Mouse (Mus musculus): ENCODE results near the gene Dnah3. TPM values are rescaled to one million over a fixed set of nuclear protein-coding genes. Genes with fewer than 3 reads are reported as not detected.
A peak's percentile ranks its signal among the peaks of the same experiment; 100 is the strongest.

Gene Dnah3
- polyA plus RNA-seq, 1 experiment from 2014 or later, result not detected

DNA sequence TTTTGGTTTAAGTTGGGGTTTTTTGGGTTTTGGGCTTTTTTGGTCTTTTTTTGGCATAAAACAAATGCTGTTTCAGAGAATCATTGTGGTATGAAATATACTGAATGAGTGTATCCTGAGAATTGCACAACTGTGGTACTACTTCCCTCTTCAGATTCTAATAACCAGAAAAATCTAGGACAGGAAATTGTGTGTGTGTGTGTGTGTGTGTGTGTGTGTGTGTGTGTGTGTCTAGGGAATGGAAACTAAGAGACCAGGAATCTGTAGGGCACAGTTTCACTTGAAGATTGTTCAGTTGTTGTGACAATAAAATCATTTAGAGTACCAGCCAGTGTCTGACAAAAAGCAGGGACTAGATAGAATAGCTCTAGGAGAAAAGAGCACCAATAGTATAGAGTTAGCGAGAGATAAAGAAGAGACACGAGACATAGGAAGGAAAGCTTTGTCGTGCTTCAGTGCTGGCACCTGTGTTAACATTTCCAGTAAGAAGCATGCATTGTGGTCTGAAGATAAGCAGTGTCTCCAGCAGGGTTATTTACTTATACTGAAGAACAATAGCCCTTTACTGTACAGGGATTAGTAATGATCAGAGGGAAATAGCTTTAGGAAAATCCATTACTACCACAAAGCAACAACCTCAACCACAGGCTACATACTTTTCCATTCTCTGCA is 195.6 kb downstream of the Dnah3 start:
- Histone ChIP-seq H3K4me2 (ENCODE audit: low read depth, low read length) (no peak overlapping the region), H3K27ac (ENCODE audit: low read length) (no peak overlapping the region), H3K4me1 (ENCODE audit: control insufficient read depth, low read depth, low read length) (peaks cover 16% of the 10 kb centered on the region), H3K36me3 (ENCODE audit: control insufficient read depth, insufficient read depth) (no peaks in the 10 kb centered on the region), H3K27me3 (ENCODE audit: control insufficient read depth, insufficient read depth, low read depth, low read length) (no peaks in the 10 kb centered on the region), H3K9ac (ENCODE audit: low read depth, low read length) (no peak overlapping the region), H3K4me3 (ENCODE audit: low read depth, low read length) (no peak overlapping the region), H3K9me3 (replicated peaks; ENCODE audit: control insufficient read depth, low read length) (no peaks in the 10 kb centered on the region)
- no peak for ATAC-seq (ENCODE audit: low read depth)
- WGBS (ENCODE audit: insufficient replicate concordance), result 19% methylated on average over 3 of the region's 3 CpGs

DNA sequence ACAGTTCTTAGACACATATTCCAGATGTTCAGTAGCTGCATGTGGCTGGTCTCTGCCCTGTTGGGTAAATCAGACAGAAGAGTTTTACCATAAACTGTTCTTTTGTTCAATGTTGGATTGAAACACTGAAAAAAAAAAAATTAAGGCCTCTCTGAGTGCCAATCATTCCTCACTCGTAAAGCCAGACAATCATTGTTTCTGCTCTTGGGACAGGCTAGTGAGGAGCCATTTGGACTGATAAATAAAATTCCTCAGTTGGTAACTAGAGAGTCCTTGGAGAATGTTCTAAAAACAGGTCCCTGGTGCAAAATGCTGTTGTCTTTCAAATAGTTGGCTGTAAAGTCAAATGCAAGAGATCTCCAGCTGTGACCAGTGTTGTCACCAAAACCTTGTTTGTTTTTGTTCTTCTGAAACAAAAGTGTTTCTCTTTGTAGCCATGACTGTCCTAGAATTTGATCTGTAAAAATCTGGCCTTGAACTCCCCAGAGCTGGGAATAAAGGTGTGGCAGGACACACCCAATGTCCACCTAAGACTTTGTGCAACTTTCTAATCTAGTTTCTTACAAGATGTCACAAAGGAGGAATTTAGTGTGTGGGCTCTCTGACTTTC is 196.7 kb downstream of the Dnah3 start:
- Histone ChIP-seq H3K4me2 (ENCODE audit: low read depth, low read length) (no peak overlapping the region), H3K27ac (ENCODE audit: low read length) (no peak overlapping the region), H3K36me3 (ENCODE audit: control insufficient read depth, insufficient read depth) (no peaks in the 10 kb centered on the region), H3K27me3 (ENCODE audit: control insufficient read depth, insufficient read depth, low read depth, low read length) (no peaks in the 10 kb centered on the region), H3K9me3 (replicated peaks; ENCODE audit: control insufficient read depth, low read length) (no peaks in the 10 kb centered on the region), H3K4me3 (ENCODE audit: low read depth, low read length) (no peak overlapping the region), H3K4me1 (ENCODE audit: control insufficient read depth, low read depth, low read length) (peaks cover 17% of the 10 kb centered on the region), H3K9ac (ENCODE audit: low read depth, low read length) (no peak overlapping the region)
- ATAC-seq (ENCODE audit: low read depth), result no peak
- WGBS (ENCODE audit: insufficient replicate concordance), result 72% methylated on average over 1 of the region's 1 CpGs

DNA sequence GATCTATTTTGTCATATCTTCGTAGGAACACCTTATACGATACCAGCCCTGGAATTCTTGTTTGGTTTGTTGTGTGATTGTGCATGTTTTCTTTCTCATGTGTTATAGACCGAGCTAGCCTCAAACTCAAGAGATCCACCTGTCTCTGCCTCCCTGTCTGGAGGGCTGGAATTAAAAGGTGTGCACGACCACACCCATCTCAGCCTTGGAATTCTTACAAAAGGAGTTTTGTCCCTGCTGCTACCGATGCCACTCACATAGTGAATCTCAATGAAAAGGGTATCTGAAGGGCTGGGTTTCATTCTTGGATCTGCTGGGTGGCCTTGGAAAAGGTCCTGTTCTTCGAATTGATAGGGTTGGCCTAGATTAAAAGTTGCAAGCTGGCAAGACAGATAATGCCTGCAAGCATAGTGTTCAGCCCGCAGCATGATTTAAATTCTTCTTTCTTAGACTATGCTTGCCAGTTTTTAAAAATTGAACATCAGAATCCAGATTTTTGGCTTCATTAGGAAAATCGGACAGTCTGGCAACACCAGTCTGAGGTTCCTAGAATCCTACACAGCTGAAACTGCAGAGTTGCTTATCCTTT is 197.5 kb downstream of the Dnah3 start:
- ATAC-seq (ENCODE audit: low read depth), result no peak
- WGBS (ENCODE audit: insufficient replicate concordance), result 56% methylated on average over 8 of the region's 8 CpGs
- H3K9me3 ChIP-seq (replicated peaks; ENCODE audit: control insufficient read depth, low read length), result no peaks in the 10 kb centered on the region
- no peaks in the 10 kb centered on the region for H3K27me3 ChIP-seq (ENCODE audit: control insufficient read depth, insufficient read depth, low read depth, low read length)
- H3K9ac ChIP-seq (ENCODE audit: low read depth, low read length), result no peak overlapping the region
- H3K4me1 ChIP-seq (ENCODE audit: control insufficient read depth, low read depth, low read length), result peaks cover 17% of the 10 kb centered on the region
- H3K36me3 ChIP-seq (ENCODE audit: control insufficient read depth, insufficient read depth), result no peaks in the 10 kb centered on the region
- H3K4me3 ChIP-seq (ENCODE audit: low read depth, low read length), result no peak overlapping the region
- no peak overlapping the region for H3K4me2 ChIP-seq (ENCODE audit: low read depth, low read length)
- H3K27ac ChIP-seq (ENCODE audit: low read length), result no peak overlapping the region

DNA sequence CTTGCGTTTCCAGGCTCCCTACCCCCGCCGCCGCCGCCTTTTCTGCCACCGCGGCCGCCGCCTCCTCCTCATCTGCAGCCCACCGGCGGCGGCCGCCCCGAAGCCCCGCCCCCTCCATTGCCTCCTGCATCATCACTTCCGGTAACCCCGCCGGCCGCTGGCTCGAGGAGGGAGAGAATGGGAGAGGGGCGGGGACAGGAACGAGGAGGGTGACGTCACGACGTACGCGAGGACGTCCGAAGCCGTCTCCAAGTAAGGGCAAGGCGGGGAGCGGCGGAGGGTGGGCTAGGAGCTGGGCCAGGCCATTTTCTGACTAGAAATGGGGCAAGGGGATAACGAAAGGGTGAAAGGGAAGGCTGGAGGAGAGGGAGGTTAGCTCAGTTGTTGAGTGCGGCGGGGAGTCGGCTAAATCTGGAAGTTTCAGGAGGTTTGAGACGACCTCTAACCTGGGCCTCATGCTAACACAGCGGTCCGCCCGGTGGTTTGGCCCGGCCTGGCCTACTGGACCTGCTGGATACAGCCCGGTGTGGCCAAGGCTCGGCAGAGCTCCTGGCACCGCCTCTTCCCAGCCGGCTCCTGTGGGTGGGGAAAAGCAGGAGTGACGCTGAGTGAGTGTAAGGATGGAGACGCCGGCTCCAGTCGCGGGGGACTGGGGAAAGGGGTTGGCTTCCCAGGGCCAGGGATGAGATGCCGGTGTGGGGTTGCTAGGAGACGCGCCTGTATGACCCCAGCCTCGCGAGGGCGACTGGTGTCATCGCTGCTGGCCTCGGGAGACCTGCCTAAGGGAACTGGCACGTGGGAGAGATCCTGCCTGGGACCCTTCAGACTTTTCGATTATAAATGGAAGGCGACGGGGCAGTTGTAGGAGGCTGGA is 199.2 kb downstream of the Dnah3 start, which contains the start of the genes Lyrm1 and Dcun1d3:
TSS of gene Lyrm1 (plus strand) at position 223 of the 874 bp plus-strand sequence.
TSS of gene Dcun1d3 (minus strand) at position 660 of the 874 bp plus-strand sequence.
- peak within 1 kb of the TSS; percentile 66 for H3K27ac ChIP-seq (ENCODE audit: low read length)
- H3K9me3 ChIP-seq (replicated peaks; ENCODE audit: control insufficient read depth, low read length), result no peaks in the 10 kb centered on the region
- under 1% methylated on average over 61 of the region's 63 CpGs for WGBS (ENCODE audit: insufficient replicate concordance)
- H3K36me3 ChIP-seq (ENCODE audit: control insufficient read depth, insufficient read depth), result no peaks in the 10 kb centered on the region
- peak within 1 kb of the TSS; percentile 86 for H3K9ac ChIP-seq (ENCODE audit: low read depth, low read length)
- peak within 1 kb of the TSS; percentile 81 for H3K4me3 ChIP-seq (ENCODE audit: low read depth, low read length)
- peaks cover 17% of the 10 kb centered on the region for H3K4me1 ChIP-seq (ENCODE audit: control insufficient read depth, low read depth, low read length)
- ATAC-seq (ENCODE audit: low read depth), result peak; percentile 97
- no peaks in the 10 kb centered on the region for H3K27me3 ChIP-seq (ENCODE audit: control insufficient read depth, insufficient read depth, low read depth, low read length)
- H3K4me2 ChIP-seq (ENCODE audit: low read depth, low read length), result peak within 1 kb of the TSS; percentile 93

DNA sequence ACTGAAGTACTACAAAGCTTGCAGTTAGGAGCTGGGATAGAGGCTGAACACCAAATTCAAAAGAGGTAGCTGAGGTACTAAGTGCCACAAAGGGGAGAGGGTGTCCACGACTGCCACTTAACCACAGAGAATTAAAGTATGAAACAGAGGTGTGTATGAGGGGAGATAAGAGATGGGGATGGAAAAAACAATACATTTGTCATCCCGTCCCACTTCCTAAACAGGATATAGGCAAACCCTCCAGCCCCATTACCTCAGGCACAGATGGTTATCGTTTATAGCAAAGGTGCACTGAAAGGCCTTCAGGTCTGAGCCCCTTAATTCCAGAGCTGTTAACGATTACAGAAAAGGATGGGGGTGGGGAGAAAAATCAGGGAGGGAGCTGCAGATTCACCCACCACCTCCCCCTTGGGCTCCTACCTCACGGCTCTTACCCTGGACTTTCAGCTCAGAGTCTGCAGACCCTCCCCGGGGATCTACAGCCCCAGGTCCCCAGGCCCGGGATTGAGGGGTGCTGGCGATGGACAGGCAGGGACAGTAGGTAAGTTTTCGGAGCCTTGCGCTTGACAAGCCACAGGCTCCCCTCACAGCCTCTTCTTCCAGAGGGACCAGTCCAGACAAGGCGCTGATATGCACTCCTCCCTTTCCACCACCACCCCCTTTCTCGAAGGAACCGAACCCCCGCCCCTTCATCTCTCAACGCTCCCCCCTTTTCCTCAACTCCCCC is 200.1 kb downstream of the Dnah3 start:
- Histone ChIP-seq H3K4me3 (ENCODE audit: low read depth, low read length) (peak overlapping the region; percentile 81), H3K9ac (ENCODE audit: low read depth, low read length) (peak overlapping the region; percentile 86), H3K9me3 (replicated peaks; ENCODE audit: control insufficient read depth, low read length) (no peaks in the 10 kb centered on the region), H3K4me1 (ENCODE audit: control insufficient read depth, low read depth, low read length) (peaks cover 17% of the 10 kb centered on the region), H3K27me3 (ENCODE audit: control insufficient read depth, insufficient read depth, low read depth, low read length) (no peaks in the 10 kb centered on the region), H3K36me3 (ENCODE audit: control insufficient read depth, insufficient read depth) (no peaks in the 10 kb centered on the region), H3K4me2 (ENCODE audit: low read depth, low read length) (peak overlapping the region; percentile 93), H3K27ac (ENCODE audit: low read length) (no peak overlapping the region; the same call in 1 of the 2 replicates)
- WGBS (ENCODE audit: insufficient replicate concordance), result under 1% methylated on average over 15 of the region's 15 CpGs
- ATAC-seq (ENCODE audit: low read depth), result peak; percentile 17; the same call in 1 of the 2 replicates

DNA sequence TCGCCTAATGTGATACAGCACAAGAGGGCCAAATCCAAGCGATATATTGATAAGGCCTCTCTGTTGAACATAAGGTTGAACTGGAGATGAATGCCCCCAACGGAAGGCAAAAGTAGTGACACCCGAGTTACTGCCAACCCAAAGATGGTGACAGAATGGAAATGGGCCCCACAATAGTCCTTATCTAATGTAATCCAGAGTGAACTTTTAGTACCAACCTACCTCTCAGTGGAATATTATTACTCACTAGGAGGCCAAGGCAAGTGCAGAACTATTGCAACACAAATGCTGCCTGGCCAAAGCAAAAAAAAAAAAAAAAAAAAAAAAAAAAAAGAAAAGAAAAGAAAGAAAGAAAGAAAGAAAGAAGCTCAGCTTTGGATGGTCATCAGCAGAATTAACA is 202.3 kb downstream of the Dnah3 start:
- no peak overlapping the region for H3K4me2 ChIP-seq (ENCODE audit: low read depth, low read length)
- no peaks in the 10 kb centered on the region for H3K27me3 ChIP-seq (ENCODE audit: control insufficient read depth, insufficient read depth, low read depth, low read length)
- 47% methylated on average over 4 of the region's 4 CpGs for WGBS (ENCODE audit: insufficient replicate concordance)
- no peaks in the 10 kb centered on the region for H3K36me3 ChIP-seq (ENCODE audit: control insufficient read depth, insufficient read depth)
- no peaks in the 10 kb centered on the region for H3K9me3 ChIP-seq (replicated peaks; ENCODE audit: control insufficient read depth, low read length)
- H3K4me3 ChIP-seq (ENCODE audit: low read depth, low read length), result no peak overlapping the region
- no peak overlapping the region for H3K9ac ChIP-seq (ENCODE audit: low read depth, low read length)
- H3K27ac ChIP-seq (ENCODE audit: low read length), result no peak overlapping the region
- no peak for ATAC-seq (ENCODE audit: low read depth)
- H3K4me1 ChIP-seq (ENCODE audit: control insufficient read depth, low read depth, low read length), result peaks cover 17% of the 10 kb centered on the region

DNA sequence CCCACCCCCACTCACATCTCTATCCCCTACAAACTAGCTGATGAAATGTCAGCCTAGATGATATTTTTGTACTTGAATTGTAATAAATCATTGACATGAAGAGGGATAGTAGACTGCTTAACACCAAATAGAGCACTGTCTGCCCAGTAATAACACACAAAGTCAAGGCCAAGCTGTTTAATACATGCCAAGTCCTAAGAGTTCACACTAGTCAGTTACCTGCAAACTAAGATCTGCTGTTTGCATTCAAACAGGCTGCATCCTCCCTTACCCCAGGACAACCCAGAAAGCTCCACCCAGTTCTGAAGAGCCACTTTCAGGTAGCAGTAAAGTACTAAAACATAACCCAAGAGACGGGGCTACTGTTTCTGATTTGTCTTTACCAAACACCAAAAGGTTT is 202.9 kb downstream of the Dnah3 start:
- no peaks in the 10 kb centered on the region for H3K9me3 ChIP-seq (replicated peaks; ENCODE audit: control insufficient read depth, low read length)
- H3K4me3 ChIP-seq (ENCODE audit: low read depth, low read length), result no peak overlapping the region
- WGBS (ENCODE audit: insufficient replicate concordance), result 75% methylated on average over 1 of the region's 1 CpGs
- peaks cover 13% of the 10 kb centered on the region for H3K4me1 ChIP-seq (ENCODE audit: control insufficient read depth, low read depth, low read length)
- H3K9ac ChIP-seq (ENCODE audit: low read depth, low read length), result no peak overlapping the region
- H3K27ac ChIP-seq (ENCODE audit: low read length), result no peak overlapping the region
- no peak overlapping the region for H3K4me2 ChIP-seq (ENCODE audit: low read depth, low read length)
- no peak for ATAC-seq (ENCODE audit: low read depth)
- no peaks in the 10 kb centered on the region for H3K36me3 ChIP-seq (ENCODE audit: control insufficient read depth, insufficient read depth)
- H3K27me3 ChIP-seq (ENCODE audit: control insufficient read depth, insufficient read depth, low read depth, low read length), result no peaks in the 10 kb centered on the region

DNA sequence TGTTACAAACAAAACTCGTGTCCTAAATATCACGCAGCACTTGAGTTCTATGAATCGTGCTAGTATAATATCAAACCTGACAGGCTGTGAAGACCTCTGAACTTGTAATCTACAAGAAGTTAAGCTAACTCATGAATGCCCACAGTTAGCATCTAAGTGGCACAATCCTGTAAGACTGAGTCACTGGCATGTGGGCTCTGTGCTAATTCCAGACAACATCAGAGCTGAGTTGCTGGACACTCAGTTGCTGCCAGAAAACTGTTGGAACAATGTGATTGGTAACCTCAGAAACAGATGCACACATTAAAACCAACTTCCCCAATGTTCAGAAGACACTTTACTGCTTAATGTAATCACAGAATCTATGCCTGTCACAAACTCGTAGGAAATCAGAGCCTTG is 207.2 kb downstream of the Dnah3 start:
- no peaks in the 10 kb centered on the region for H3K9me3 ChIP-seq (replicated peaks; ENCODE audit: control insufficient read depth, low read length)
- ATAC-seq (ENCODE audit: low read depth), result no peak
- no peaks in the 10 kb centered on the region for H3K4me1 ChIP-seq (ENCODE audit: control insufficient read depth, low read depth, low read length)
- no peaks in the 10 kb centered on the region for H3K36me3 ChIP-seq (ENCODE audit: control insufficient read depth, insufficient read depth)
- H3K27ac ChIP-seq (ENCODE audit: low read length), result no peak overlapping the region
- no peak overlapping the region for H3K9ac ChIP-seq (ENCODE audit: low read depth, low read length)
- no peak overlapping the region for H3K4me2 ChIP-seq (ENCODE audit: low read depth, low read length)
- WGBS (ENCODE audit: insufficient replicate concordance), result 61% methylated on average over 4 of the region's 4 CpGs
- no peak overlapping the region for H3K4me3 ChIP-seq (ENCODE audit: low read depth, low read length)
- no peaks in the 10 kb centered on the region for H3K27me3 ChIP-seq (ENCODE audit: control insufficient read depth, insufficient read depth, low read depth, low read length)

All from liver, embryonic 16.5 days (tissue).